Mouse (Mus musculus) naive thymus-derived CD4-positive, alpha-beta T cell, adult 2 months (primary cell): Measurements from ENCODE around the gene Olfr1458.

Experiments used
- DNase-seq: peaks from one replicate; pipeline ENCODE4 v3.0.0-alpha.2; 2011; ENCODE audit warnings: low read depth

The Olfr1458 gene

DNA sequence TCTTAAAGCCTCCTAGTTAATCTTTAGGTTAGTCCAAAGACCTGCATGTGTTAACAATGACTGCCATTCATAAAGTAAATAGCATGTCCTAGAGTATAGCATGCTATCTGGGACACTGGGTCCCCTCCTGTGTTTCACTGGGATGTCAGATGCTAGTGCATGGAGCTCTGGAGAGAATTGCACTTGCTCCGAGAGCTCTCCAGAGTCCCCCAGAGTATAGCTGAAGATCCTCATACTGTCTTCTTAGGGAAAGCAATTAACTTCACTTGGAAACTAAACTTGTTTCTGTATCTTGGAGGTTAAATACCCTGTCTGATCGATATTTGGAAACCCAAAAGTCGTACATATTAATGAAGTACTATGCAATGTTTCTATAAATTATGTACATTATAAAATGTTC, at the start of gene Olfr1458:
Gene Olfr1458 (minus strand): TSS at position 101 of the 400 bp plus-strand sequence.
- DNase-seq: no peak

DNA sequence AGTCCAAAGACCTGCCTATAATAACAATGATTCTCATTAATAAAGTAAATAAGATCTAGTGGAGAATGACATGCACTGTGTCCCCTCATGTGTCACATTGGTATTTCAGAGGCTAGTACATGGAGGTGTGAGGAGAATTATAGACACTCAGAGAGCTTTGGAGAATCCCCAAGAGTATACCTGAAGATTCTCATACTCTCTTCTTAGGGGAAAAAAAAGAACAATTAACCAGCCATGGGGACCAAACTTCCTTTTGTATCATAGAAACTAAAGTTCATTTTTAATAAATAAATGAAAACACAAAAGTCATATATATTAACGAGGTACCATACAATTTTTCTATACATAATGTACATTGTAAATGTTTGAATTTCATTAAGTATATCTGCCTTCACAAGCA, 42.9 kb upstream of the Olfr1458 start, which contains the start of gene Olfr1459:
Gene Olfr1459 (minus strand): TSS at position 101 of the 400 bp plus-strand sequence.
- no peak for DNase-seq

DNA sequence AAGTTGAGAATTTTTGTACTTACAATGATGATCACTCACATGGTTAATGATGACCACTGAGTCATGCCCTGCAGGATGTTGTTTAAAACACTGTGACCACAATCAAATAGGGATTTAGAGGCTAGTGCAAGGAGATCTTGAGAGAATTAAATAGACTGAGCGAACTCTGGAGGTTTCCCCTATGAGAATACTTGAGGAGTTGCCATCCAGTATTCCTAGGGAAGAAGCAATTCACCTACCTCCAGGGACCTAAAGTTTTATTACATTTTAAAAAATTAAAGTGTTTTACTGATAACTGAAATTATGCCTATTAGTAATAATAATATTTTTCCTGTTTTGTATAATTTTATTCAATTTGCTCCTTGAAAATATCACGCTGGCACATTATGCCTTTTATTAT, 8.8 kb downstream of the Olfr1458 start, which contains the start of gene Olfr1457:
Gene Olfr1457 (minus strand): TSS at position 101 of the 400 bp plus-strand sequence.
- no peak for DNase-seq

DNA sequence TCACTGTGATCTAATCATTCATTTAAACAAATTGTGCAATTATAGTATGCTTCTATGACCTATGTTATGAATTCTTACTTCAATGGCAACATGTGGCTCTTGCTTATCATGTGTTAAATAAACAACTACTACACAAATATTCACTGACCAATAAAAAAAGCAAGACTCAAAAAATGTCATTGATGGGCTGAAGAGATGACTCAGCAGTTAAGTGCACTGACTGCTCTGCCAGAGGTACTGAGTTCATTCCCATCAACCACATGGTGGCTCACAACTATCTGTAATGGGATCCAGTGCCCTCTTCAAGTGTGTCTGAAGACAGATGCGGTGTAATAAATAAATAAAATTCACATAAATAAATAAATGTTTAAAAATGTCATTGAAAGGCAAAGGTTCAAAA, 12.7 kb downstream of the Olfr1458 start:
- DNase-seq: no peak

DNA sequence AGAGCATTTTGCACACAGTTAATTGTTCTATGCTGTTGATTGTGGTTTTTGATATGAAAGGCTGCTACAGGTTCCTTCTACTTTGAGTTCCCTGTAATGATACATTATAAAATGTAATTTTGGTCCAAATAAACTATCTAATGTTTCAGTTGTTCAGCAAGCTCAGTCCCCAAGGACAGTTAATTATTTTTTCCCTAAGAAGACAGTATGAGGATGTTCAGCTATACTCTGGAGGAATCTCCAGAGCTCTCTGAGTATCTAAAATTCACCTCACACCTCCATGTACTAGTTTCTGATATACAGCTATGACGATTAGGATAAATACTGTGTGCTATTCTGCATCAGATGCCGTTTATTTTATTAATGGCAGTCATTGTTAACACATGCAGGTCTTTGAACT, 46.3 kb downstream of the Olfr1458 start, which contains the start of gene Olfr1454:
Gene Olfr1454 (plus strand): TSS at position 301 of the 400 bp plus-strand sequence.
- no peak for DNase-seq
